Mouse (Mus musculus) erythroblast, embryonic 14.5 days (primary cell): Measurements from ENCODE around the gene Pxk. TPM values are rescaled to one million over a fixed set of nuclear protein-coding genes. Genes with fewer than 3 reads are reported as not detected.

Source experiments
- H3K27me3 ChIP-seq: 2 replicates; pipeline ENCODE4 v1.6.1; 2012; ENCODE audit warnings: inconsistent platforms; ENCODE audit not compliant: control insufficient read depth
- H3K36me3 ChIP-seq: 2 replicates; pipeline ENCODE4 v1.6.1; 2012; ENCODE audit warnings: mild to moderate bottlenecking, inconsistent platforms; ENCODE audit not compliant: control insufficient read depth
- H3K4me1 ChIP-seq: 2 replicates; pipeline ENCODE4 v1.6.1; 2012; ENCODE audit warnings: inconsistent platforms; ENCODE audit not compliant: control insufficient read depth
- H3K4me3 ChIP-seq: replicated peaks from 2 replicates; pipeline ENCODE3; 2012; ENCODE audit warnings: moderate library complexity, mild to moderate bottlenecking, inconsistent platforms
- H3K9me3 ChIP-seq: 2 replicates; pipeline ENCODE4 v1.6.1; 2012; ENCODE audit warnings: low read length, inconsistent platforms, mixed read lengths; ENCODE audit not compliant: control insufficient read depth
- GATA1 ChIP-seq: IDR thresholded peaks from 2 replicates; pipeline ENCODE4 v1.6.1; 2012; ENCODE audit warnings: low read length, inconsistent platforms, mixed read lengths
- TAL1 ChIP-seq: IDR thresholded peaks from 3 replicates; pipeline ENCODE4 v1.6.1; 2012; ENCODE audit warnings: low read length, inconsistent platforms, mixed read lengths
- polyA plus RNA-seq: library from polyadenylated mRNA; stranded (reverse); fragments of >175 nt; gene quantifications from 2 replicates; pipeline ENCODE4 v1.2.3, GENCODE M21; 2012

The Pxk gene
- polyA plus RNA-seq, 1 experiment: 0.14 TPM

DNA sequence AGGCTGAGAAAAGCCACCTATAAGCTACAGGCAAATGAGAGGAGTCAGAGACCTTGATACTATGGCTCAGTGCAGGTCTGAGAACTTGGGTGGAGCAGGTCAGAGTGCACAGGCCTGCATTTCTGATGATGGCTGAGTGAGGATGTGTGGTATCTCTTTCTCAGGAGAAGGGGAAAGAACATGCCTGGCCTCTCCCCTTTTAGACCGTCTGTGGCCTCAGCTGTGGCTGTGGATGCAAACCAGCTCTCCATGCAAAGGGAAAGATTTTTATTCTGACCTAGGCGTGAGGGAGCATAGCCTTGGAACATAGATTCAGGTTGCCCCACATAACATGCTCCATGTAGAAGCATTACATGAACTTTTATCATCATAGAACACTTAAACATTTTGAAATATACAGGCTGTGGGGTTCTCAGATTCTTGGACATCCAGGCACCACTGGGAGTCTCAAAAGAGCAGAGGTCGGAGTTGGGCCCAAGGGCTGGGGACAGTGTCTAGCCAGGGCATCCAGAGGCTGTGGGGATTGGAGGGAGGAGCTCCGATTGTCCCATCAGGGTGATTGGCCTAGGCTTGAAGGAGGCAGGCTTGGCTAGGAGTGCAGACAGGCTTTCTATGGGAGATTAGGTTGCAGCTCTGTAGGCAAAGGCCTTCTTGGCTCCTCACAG is 82.5 kb downstream of the Pxk start:
- Histone ChIP-seq H3K4me1 (peaks cover 8% of the 10 kb centered on the region), H3K27me3 (no peaks in the 10 kb centered on the region), H3K36me3 (no peaks in the 10 kb centered on the region), H3K4me3 (no peak overlapping the region), H3K9me3 (peaks cover 4% of the 10 kb centered on the region; the same call in 1 of the 2 replicates)
- no peak for TF ChIP-seq GATA1
- TF ChIP-seq TAL1: no peak

DNA sequence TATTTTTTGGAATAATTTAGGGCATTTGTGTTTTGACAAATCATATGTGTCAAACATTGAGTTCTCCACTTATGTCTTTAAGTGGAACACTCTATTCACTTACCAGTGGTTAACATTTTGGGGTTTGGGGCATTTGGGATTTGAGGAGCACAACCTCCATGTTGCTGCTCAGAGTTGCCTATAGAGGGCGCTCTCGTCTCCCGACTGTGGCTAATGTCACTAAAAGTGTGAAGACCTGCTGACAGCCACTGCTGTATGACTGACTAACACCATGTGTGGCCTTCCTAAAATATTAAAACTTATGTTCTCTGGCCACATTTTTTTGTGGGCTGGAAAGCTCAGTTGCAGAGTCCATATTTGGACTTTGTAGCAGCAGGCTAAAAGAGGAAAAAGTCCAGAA is 85.3 kb downstream of the Pxk start:
- TF ChIP-seq GATA1: no peak
- TF ChIP-seq TAL1: no peak
- Histone ChIP-seq H3K36me3 (no peaks in the 10 kb centered on the region), H3K9me3 (peaks cover 4% of the 10 kb centered on the region; the same call in 1 of the 2 replicates), H3K27me3 (no peaks in the 10 kb centered on the region), H3K4me3 (no peak overlapping the region), H3K4me1 (peaks cover 6% of the 10 kb centered on the region)

DNA sequence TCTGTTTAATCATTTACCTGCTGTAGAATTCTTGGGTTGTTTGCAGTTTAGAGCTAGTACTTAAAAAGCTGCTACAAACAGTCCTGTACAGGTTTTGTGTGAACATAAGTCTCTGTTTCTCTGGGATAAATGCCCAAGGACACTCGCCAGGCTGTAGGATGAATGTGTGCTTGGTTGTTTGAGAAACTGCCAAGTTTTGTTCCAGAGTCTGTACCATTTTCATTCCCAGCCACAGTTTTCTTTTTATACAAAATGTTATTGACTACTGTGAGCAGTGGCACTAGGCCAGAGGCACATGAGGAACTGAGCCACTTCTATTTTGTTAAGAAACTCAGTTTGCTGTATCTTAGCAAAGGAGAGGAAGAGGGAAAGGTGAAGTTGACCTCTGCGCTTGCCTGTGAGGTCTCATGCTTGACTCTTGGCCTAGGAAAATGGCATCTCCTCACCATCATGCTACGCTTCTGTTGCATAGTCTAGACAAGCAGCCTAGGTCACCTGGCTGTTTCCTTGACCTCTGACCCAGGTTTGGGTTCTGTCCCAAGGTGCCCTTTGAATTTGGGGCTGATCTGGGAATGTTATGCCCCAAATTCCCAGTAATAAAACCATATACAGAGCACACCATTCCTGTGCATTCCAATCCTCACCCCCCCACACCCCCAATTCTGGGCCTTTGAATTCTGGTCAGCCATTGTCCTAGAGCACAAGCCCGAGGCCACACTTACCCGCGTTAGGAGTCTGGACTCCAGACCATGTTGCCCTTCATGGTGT is 88.5 kb downstream of the Pxk start:
- peaks cover 4% of the 10 kb centered on the region; the same call in 1 of the 2 replicates for H3K9me3 ChIP-seq
- H3K27me3 ChIP-seq: no peaks in the 10 kb centered on the region
- TF ChIP-seq TAL1: no peak
- no peak for TF ChIP-seq GATA1
- H3K4me3 ChIP-seq: no peak overlapping the region
- no peaks in the 10 kb centered on the region for H3K4me1 ChIP-seq
- no peaks in the 10 kb centered on the region for H3K36me3 ChIP-seq

DNA sequence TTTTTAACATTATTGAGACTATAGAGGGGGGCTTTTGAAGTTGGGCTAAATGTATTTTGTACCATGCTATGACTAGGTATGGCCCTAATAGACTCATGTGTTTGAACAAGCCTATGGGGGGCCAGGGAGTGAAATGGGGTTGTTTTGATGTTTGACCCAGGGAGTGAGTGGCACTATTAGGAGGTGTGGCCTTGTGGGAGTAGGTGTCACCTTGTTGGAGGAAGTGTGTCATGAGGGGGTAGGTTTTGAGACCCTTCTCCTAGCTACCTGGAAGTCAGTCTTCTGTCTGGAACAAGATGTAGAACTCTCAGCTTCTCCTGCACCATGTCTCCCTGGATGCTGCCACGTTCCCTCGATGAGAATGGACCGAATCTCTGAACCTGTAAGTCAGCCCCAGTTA is 92.5 kb downstream of the Pxk start:
- Histone ChIP-seq H3K4me3 (no peak overlapping the region), H3K9me3 (no peaks in the 10 kb centered on the region), H3K27me3 (no peaks in the 10 kb centered on the region), H3K4me1 (no peaks in the 10 kb centered on the region), H3K36me3 (no peaks in the 10 kb centered on the region)
- no peak for TF ChIP-seq TAL1
- no peak for TF ChIP-seq GATA1

DNA sequence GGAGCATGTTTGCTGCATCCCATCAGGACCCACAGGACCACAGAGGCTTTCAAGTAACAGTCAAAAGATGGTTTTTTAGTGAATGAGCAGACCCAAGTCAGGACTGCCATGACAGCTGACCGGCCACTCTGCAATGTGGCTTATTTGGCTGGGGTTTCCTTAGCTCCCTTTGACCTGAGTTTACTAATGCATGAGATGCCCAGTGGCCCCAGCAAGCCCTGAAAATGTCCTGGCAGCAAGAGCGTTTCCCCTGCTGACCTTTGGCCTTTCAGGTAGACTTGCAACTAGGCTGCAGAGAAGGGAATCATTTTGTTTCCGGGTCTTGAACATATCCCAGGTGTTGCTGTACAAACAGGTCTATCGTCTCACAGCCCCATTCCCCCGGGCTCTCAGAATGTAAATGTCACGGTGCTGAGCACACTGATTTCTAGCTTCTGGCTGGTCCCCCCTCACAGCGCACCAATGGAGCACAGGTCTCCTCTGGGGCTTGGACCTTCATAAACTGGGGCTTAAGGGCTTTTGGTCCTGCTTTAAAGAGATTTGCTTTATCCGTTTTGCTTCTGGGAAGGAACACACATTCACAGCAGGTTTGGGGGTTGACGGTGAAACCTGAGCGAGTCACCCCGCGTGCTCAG is 93.4 kb downstream of the Pxk start:
- no peaks in the 10 kb centered on the region for H3K27me3 ChIP-seq
- H3K9me3 ChIP-seq: no peaks in the 10 kb centered on the region
- no peaks in the 10 kb centered on the region for H3K36me3 ChIP-seq
- H3K4me1 ChIP-seq: no peaks in the 10 kb centered on the region
- H3K4me3 ChIP-seq: no peak overlapping the region
- TF ChIP-seq TAL1: no peak
- TF ChIP-seq GATA1: no peak

DNA sequence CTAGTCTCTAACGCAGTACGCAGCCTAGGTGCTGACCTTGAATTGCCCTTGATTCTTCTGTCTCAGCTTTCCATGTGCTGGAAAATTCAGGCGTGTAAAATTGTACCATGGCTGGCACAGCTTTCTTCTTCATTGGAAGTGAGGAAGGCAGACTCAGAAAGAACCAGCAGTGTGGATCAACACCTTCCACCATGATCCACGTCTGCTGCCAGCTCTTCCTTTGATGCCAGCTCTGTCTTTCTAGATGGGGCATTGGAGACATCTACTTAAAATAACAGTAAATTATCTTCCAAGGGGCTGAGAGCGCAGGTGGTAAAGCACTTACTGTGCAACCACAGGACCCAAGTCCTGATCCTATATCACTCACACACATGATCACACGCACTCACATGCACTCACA is 94.7 kb downstream of the Pxk start:
- Histone ChIP-seq H3K36me3 (no peaks in the 10 kb centered on the region), H3K9me3 (no peaks in the 10 kb centered on the region), H3K27me3 (no peaks in the 10 kb centered on the region), H3K4me1 (no peaks in the 10 kb centered on the region), H3K4me3 (no peak overlapping the region)
- no peak for TF ChIP-seq GATA1
- no peak for TF ChIP-seq TAL1

DNA sequence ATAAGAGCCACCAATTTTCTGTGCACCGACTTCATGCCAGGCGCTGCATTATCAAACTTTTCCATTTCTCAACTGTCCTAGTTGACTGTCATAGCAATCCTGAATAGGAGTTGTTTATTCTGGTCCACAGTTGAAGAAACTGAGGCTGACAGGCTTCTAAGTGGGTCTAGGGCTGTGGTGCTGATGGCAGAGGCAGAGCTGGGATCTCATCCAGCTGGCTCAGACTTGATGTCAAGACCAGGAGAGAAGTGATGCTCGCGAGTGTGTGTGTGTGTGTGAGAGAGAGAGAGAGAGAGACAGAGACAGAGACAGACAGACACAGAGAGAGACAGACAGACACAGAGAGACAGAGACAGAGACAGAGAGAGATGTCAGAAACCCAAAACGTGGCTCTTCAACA is 102.8 kb downstream of the Pxk start:
- Histone ChIP-seq H3K36me3 (no peaks in the 10 kb centered on the region), H3K4me1 (no peaks in the 10 kb centered on the region), H3K9me3 (no peaks in the 10 kb centered on the region), H3K27me3 (no peaks in the 10 kb centered on the region), H3K4me3 (no peak overlapping the region)
- no peak for TF ChIP-seq GATA1
- no peak for TF ChIP-seq TAL1

DNA sequence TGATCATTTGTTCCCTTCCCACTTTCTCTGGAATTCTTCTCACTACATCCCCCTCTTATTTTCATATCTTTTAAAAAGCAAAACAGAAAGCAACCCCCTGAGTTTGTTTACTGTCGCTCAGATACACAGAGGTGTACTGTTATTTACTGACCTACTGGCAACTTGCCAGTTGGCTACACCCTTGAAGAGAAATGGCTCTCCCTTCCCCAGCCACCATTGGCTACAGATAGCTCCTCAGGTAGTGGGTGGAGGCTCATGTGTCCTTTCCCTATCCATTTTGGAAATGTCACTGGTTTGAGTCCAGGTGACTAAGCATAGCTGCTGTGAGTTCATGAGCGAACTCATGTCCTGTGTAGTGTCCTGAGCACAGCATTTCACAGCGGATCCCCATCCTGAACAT is 103.7 kb downstream of the Pxk start:
- no peaks in the 10 kb centered on the region for H3K9me3 ChIP-seq
- no peaks in the 10 kb centered on the region for H3K4me1 ChIP-seq
- H3K36me3 ChIP-seq: no peaks in the 10 kb centered on the region
- no peak for TF ChIP-seq TAL1
- TF ChIP-seq GATA1: no peak
- H3K27me3 ChIP-seq: peaks cover 3% of the 10 kb centered on the region; the same call in 1 of the 2 replicates
- no peak overlapping the region for H3K4me3 ChIP-seq

DNA sequence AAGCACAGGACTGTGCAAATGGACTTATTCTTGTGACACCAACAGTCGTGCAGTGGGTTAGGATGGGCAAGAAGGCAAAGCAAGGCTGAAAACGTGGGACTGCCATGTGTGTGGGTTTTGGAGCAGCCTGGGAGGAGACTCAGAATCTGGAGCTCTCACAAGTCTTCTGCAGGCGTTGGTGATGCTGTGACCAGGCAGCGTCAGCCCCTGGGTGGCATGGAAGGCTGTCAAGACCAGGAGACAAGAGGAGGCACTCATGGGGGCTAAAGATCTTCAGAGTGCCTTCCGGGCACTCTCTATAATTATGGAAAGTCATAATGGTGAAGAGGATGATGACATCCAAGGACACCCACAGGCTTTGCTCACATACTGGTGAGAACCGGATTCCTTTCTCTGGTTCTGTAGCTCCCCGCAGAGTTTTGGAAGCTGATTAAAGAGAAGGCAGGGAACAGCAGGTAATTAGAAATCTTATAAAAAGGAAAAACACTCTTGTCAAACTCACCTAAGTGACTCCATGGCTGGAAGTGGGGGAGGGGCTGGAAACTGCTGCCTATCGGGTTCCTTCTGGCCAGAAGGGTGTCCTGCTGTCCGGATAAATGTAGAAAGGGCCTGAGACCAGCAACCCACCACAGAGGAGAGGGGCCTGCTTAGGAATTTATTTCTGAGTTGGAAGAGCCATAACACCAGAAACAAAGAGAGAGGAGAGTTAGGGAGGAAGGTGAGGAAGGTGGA is 108.3 kb downstream of the Pxk start:
- no peaks in the 10 kb centered on the region for H3K4me1 ChIP-seq
- no peaks in the 10 kb centered on the region for H3K36me3 ChIP-seq
- H3K27me3 ChIP-seq: peaks cover 3% of the 10 kb centered on the region; the same call in 1 of the 2 replicates
- H3K4me3 ChIP-seq: no peak overlapping the region
- TF ChIP-seq GATA1 (no peak), TAL1 (no peak)
- H3K9me3 ChIP-seq: no peaks in the 10 kb centered on the region
